Mouse (Mus musculus) heart, postnatal 0 days (tissue): ENCODE data around the gene C2cd4d. TPM values are rescaled to one million over a fixed set of nuclear protein-coding genes. Genes with fewer than 3 reads are reported as not detected.

ENCODE experiments used
- ATAC-seq: fragments of 200-750 bp; cut with Nextera tagmentation; 2 replicates; pipeline ENCODE4 v1.8.0; 2017; ENCODE audit warnings: low read depth, moderate number of reproducible peaks, moderate library complexity; ENCODE audit not compliant: insufficient read depth
- DNase-seq: peaks from one replicate; pipeline ENCODE4 v3.0.0-alpha.2; 2016; ENCODE audit warnings: low spot score
- H3K27ac ChIP-seq: fragments of 300-500 bp; sonication (generic); 2 replicates; pipeline ENCODE4 v1.5.1; 2014; ENCODE audit warnings: low read depth, mild to moderate bottlenecking
- H3K27me3 ChIP-seq: fragments of 300-500 bp; sonication (generic); 2 replicates; pipeline ENCODE4 v1.6.1; 2014; ENCODE audit warnings: low read length, mixed read lengths; ENCODE audit not compliant: control insufficient read depth, insufficient read depth
- H3K36me3 ChIP-seq: fragments of 300-500 bp; sonication (generic); replicated peaks from 2 replicates; pipeline ENCODE4 v1.6.1; 2014; ENCODE audit warnings: low read length, mixed read lengths; ENCODE audit not compliant: control insufficient read depth, insufficient read depth
- H3K4me1 ChIP-seq: fragments of 300-500 bp; sonication (generic); 2 replicates; pipeline ENCODE4 v1.6.1; 2014; ENCODE audit warnings: antibody characterized with exemption; ENCODE audit not compliant: control insufficient read depth, insufficient read depth
- H3K4me2 ChIP-seq: fragments of 300-500 bp; sonication (generic); 2 replicates; pipeline ENCODE4 v1.6.1; 2014; ENCODE audit warnings: low read depth, mild to moderate bottlenecking, low read length, moderate library complexity
- H3K4me3 ChIP-seq: fragments of 300-500 bp; sonication (generic); 2 replicates; pipeline ENCODE4 v1.5.1; 2014; ENCODE audit warnings: low read depth, low read length
- H3K9ac ChIP-seq: fragments of 300-500 bp; sonication (generic); replicated peaks from 2 replicates; pipeline ENCODE4 v1.6.1; 2014; ENCODE audit warnings: low read depth, low read length, mixed read lengths
- H3K9me3 ChIP-seq: fragments of 300-500 bp; sonication (generic); replicated peaks from 2 replicates; pipeline ENCODE4 v1.6.1; 2016; ENCODE audit warnings: low read length; ENCODE audit not compliant: control insufficient read depth
- CTCF ChIP-seq: IDR thresholded peaks from 2 replicates; pipeline ENCODE4 v1.5.1; 2016; ENCODE audit warnings: antibody characterized with exemption, control low read depth, low read depth
- EP300 ChIP-seq: IDR thresholded peaks from 2 replicates; pipeline ENCODE4 v1.6.1; 2016; ENCODE audit warnings: antibody characterized with exemption, low read depth
- WGBS: fragments of 180-500 bp; shearing (Covaris S2); extraction: QIAGEN DNeasy Blood & Tissue Kit; methylation state at CpG from one replicate; pipeline ENCODE4 v1.1.7; 2014; 5-methylcytosine and 5-hydroxymethylcytosine counted together
- polyA plus RNA-seq: library from polyadenylated mRNA; unstranded; fragments of >200 nt; fragmentation: Nextera tagmentation; extraction: Ambion mirVana; gene quantifications from 2 replicates; pipeline ENCODE4 v1.2.1, GENCODE M21; 2015
- total RNA-seq: library from RNA; depleted of rRNA; stranded (reverse); fragments of >200 nt; gene quantifications from 2 replicates; pipeline ENCODE4 v1.2.3, GENCODE M21; 2014; ENCODE audit warnings: low replicate concordance

C2cd4d gene
- total and polyA plus RNA-seq, 2 experiments from 2014 or later, result 0.15 TPM; not detected in 1

DNA sequence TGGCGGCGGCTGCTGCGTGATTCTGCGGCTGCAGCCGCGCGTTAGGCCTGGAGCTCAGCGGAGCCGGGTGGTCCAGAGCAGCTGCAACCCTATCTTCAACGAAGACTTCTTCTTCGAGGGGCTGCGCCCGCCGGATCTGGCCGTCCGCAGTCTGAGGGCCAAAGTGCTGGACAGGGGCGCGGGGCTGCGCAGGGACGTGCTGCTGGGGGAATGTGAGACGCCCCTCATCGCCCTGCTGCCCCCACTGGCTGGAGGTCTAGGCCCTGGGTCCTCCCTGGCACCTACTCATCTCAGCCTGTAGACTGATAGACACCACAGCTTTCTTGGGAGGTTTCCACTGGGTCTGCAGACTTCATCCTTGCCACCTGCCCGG lies 1.9 kb downstream of the C2cd4d start:
- H3K9me3 ChIP-seq, result no peaks in the 10 kb centered on the region; the same call in 1 of the 2 replicates
- peaks cover 31% of the 10 kb centered on the region for H3K27me3 ChIP-seq
- H3K27ac ChIP-seq, result no peak overlapping the region
- peak overlapping the region; percentile 79 for H3K4me2 ChIP-seq
- ATAC-seq (0 out of 2 replicates have a peak, but pooled peaks have one; percentile 7), DNase-seq (no peak)
- peak overlapping the region; percentile 51 for H3K9ac ChIP-seq
- H3K4me3 ChIP-seq, result peak overlapping the region; percentile 52
- TF ChIP-seq EP300, result no peak
- no peak for TF ChIP-seq CTCF
- H3K4me1 ChIP-seq, result 0 out of 2 replicates have a peak, but pooled peaks cover 8% of the 10 kb centered on the region
- 4% methylated on average over 22 of the region's 23 CpGs for WGBS
- H3K36me3 ChIP-seq, result no peaks in the 10 kb centered on the region

DNA sequence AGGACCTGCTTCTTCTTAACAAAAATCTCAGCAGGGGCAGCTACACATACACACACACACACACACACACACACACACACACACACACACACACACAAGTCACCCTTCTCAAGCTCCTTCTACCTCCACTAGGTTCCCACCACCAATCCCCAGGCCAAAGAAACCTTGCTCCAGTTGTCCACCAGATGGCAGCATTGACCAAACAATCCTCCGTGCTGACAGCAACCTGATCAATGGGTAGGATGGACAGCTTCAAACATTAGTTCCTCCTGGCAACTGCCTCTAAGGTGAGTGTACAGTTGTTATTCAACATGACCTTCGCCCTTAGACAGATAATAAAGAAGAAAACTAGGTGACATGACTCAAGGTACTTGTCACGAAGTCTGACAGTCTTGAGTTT lies 4.5 kb downstream of the C2cd4d start:
- peak; percentile 81 for DNase-seq
- Histone ChIP-seq H3K9ac (no peak overlapping the region), H3K4me2 (no peak overlapping the region), H3K36me3 (no peaks in the 10 kb centered on the region), H3K4me3 (no peak overlapping the region), H3K9me3 (no peaks in the 10 kb centered on the region; the same call in 1 of the 2 replicates), H3K4me1 (0 out of 2 replicates have a peak, but pooled peaks cover 13% of the 10 kb centered on the region), H3K27ac (no peak overlapping the region), H3K27me3 (peaks cover 30% of the 10 kb centered on the region)
- TF ChIP-seq EP300 (no peak), CTCF (peak; percentile 96)
- 19% methylated on average over 3 of the region's 3 CpGs for WGBS
- no peak; the same call in 1 of the 2 replicates for ATAC-seq

DNA sequence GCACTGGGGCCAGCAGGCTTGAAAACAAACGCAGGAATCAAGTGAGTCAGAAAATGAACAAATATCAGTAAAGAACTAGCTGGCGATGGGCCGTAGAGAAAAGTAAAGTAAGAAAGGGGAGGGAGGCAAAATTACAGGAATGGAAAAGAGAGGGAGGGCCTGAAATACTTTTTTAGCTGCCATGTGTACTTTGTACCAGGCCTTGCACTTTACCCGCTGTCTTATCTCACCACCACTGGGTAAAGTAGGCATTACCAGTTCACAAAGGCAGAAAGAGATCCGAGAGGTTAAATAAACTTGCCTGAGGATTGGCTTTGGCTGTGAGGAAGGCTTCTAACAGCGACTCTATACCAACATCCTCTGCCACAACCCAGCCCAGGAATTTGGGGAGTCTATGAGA lies 5.3 kb downstream of the C2cd4d start:
- Histone ChIP-seq H3K4me1 (0 out of 2 replicates have a peak, but pooled peaks cover 13% of the 10 kb centered on the region), H3K4me3 (no peak overlapping the region), H3K36me3 (no peaks in the 10 kb centered on the region), H3K9me3 (no peaks in the 10 kb centered on the region; the same call in 1 of the 2 replicates), H3K4me2 (no peak overlapping the region), H3K27me3 (peaks cover 23% of the 10 kb centered on the region), H3K27ac (no peak overlapping the region), H3K9ac (no peak overlapping the region)
- TF ChIP-seq EP300 (no peak), CTCF (no peak)
- 74% methylated on average over 6 of the region's 6 CpGs for WGBS
- DNase-seq (no peak), ATAC-seq (no peak)

DNA sequence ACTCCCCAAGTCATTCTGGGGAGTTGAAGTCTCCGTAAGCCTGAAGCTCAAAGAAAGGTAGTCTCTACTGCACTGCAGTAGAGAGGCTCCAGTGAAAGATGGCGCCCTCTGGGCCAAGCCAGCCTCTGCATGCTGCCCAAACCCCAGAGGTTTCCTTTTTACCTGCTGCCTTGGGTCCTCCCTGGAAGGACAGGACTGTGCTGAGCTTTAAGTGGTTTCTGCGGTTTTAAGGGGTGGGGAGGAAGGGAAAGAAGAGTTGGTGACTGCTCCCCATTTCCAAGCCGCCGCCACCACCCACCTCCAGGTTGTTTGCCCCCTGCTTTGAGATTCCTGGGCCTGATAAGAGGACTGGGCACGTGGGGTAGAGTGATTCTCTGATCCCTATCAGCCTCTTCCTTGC lies 6.4 kb downstream of the C2cd4d start:
- peaks cover 11% of the 10 kb centered on the region for H3K27me3 ChIP-seq
- WGBS, result 60% methylated on average over 6 of the region's 6 CpGs
- no peak for ATAC-seq

GRCm38 (mm10) chr3:94369709-94370108 lies 7.5 kb downstream of the C2cd4d start:
- Histone ChIP-seq H3K36me3 (no peaks in the 10 kb centered on the region), H3K27me3 (peaks cover under 1% of the 10 kb centered on the region; the same call in 1 of the 2 replicates), H3K4me1 (peaks cover 17% of the 10 kb centered on the region; the same call in 1 of the 2 replicates), H3K9me3 (no peaks in the 10 kb centered on the region), H3K4me3 (no peak overlapping the region), H3K9ac (no peak overlapping the region), H3K4me2 (no peak overlapping the region), H3K27ac (no peak overlapping the region)
- no peak for ATAC-seq
- no peak for TF ChIP-seq CTCF
- no peak for TF ChIP-seq EP300
- no peak for DNase-seq
- 27% methylated on average over 2 of the region's 2 CpGs for WGBS

More for the DNA sequence above, 6.4 kb downstream of the C2cd4d start:
- Histone ChIP-seq H3K9me3 (no peaks in the 10 kb centered on the region), H3K4me2 (no peak overlapping the region), H3K4me3 (no peak overlapping the region), H3K27ac (no peak overlapping the region), H3K36me3 (no peaks in the 10 kb centered on the region), H3K4me1 (peaks cover 13% of the 10 kb centered on the region; the same call in 1 of the 2 replicates), H3K9ac (no peak overlapping the region)
- DNase-seq, result no peak
- TF ChIP-seq CTCF, result no peak
- TF ChIP-seq EP300, result no peak

DNA sequence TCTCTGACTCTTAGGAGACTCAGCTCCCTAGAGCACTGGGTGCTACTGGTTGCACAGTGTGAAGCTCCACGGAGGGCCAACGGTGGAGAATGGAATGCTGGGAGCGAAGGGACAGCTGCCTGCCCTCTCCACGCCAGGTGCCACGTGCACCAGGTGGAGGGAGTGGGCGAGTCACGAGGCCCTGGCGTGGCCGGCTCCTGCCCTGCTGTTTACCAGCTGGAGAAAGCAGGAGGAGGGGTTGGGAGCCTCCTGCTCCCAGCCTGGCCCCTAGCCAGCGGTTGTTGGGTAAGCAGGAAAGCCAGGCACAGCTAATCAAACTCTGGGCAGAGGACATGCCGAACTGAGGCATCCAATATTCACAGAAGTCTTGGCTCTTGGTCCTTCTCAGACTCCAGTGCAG lies 9.4 kb downstream of the C2cd4d start:
- peak; percentile 82 for TF ChIP-seq EP300
- TF ChIP-seq CTCF, result no peak
- WGBS, result 6% methylated on average over 11 of the region's 11 CpGs
- H3K4me3 ChIP-seq, result peak overlapping the region; percentile 25
- peak; percentile 93 for DNase-seq
- H3K36me3 ChIP-seq, result no peaks in the 10 kb centered on the region
- H3K27ac ChIP-seq, result peak overlapping the region; percentile 47; the same call in 1 of the 2 replicates
- H3K9me3 ChIP-seq, result no peaks in the 10 kb centered on the region
- H3K4me1 ChIP-seq, result peaks cover 17% of the 10 kb centered on the region; the same call in 1 of the 2 replicates
- no peak overlapping the region; the same call in 1 of the 2 replicates for H3K9ac ChIP-seq
- peak overlapping the region; percentile 48 for H3K4me2 ChIP-seq
- H3K27me3 ChIP-seq, result no peaks in the 10 kb centered on the region
- peak; percentile 82 for ATAC-seq
